Mouse (Mus musculus) kidney, embryonic 16.5 days (tissue): ENCODE measurements around the gene Commd3. TPM values are rescaled to one million over a fixed set of nuclear protein-coding genes. Genes with fewer than 3 reads are reported as not detected.

ENCODE experiments used
- ATAC-seq: fragments of 200-750 bp; cut with Nextera tagmentation; 2 replicates; pipeline ENCODE4 v1.8.0; 2017; ENCODE audit warnings: moderate TSS enrichment; ENCODE audit not compliant: low FRiP score, low TSS enrichment
- H3K27ac ChIP-seq: fragments of 300-500 bp; sonication (generic); 2 replicates; pipeline ENCODE4 v1.5.1; 2014; ENCODE audit warnings: low read length
- H3K27me3 ChIP-seq: fragments of 300-500 bp; sonication (generic); 2 replicates; pipeline ENCODE4 v1.6.1; 2014; ENCODE audit warnings: low read length, control low read depth, mixed read lengths; ENCODE audit not compliant: insufficient read depth
- H3K36me3 ChIP-seq: fragments of 300-500 bp; sonication (generic); 2 replicates; pipeline ENCODE4 v1.6.1; 2014; ENCODE audit warnings: low read length, control low read depth, mixed read lengths; ENCODE audit not compliant: insufficient read depth
- H3K4me1 ChIP-seq: fragments of 300-500 bp; sonication (generic); 2 replicates; pipeline ENCODE4 v1.6.1; 2014; ENCODE audit warnings: low read length, control low read depth, mixed read lengths; ENCODE audit not compliant: insufficient read depth
- H3K4me2 ChIP-seq: fragments of 300-500 bp; sonication (generic); replicated peaks from 2 replicates; pipeline ENCODE4 v1.6.1; 2014; ENCODE audit warnings: low read depth, low read length
- H3K4me3 ChIP-seq: fragments of 300-500 bp; sonication (generic); 2 replicates; pipeline ENCODE4 v1.5.1; 2014; ENCODE audit warnings: mild to moderate bottlenecking, low read length
- H3K9ac ChIP-seq: fragments of 300-500 bp; sonication (generic); replicated peaks from 2 replicates; pipeline ENCODE4 v1.6.1; 2014; ENCODE audit warnings: low read length
- H3K9me3 ChIP-seq: fragments of 300-500 bp; sonication (generic); 2 replicates; pipeline ENCODE4 v1.6.1; 2016; ENCODE audit warnings: low read length, control low read depth
- WGBS: fragments of 180-500 bp; shearing (Covaris S2); extraction: QIAGEN DNeasy Blood & Tissue Kit; methylation state at CpG from one replicate; pipeline ENCODE4 v1.1.7; 2014; 5-methylcytosine and 5-hydroxymethylcytosine counted together
- polyA plus RNA-seq: library from polyadenylated mRNA; unstranded; fragments of >200 nt; fragmentation: Nextera tagmentation; extraction: Ambion mirVana; gene quantifications from 2 replicates; pipeline ENCODE4 v1.2.1, GENCODE M21; 2015

Gene Commd3
- polyA plus RNA-seq, result 204 and 209 TPM in 2 replicates

DNA sequence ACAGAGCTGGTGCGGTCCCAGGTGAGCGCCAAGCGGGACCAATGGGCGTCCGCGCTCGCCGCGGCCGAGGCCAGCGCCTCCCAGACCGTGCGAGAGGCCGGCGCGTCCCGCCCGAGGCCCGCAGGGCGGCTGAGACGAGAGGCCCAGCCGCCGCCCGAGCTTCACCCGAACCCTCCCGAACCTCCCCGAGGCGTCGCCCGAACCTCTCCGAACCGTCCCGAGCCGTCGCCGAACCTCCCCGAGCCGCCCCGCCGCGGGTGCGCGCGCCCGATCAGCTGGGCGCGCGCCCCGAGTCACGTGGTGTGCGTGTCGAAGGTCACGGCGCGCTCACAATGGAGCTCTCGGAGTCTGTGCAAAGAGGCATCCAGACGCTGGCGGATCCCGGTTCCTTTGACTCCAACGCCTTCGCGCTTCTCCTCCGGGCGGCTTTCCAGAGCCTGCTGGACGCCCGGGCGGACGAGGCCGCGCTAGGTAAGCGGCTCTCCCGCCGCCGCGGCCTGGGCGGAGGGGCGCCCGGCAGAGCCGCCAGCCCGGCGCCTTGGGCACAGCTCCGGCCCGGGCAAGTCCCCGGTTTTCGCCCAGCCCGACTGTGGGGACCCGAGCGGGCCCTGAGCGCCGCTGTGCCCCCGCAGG is at the start of gene Commd3:
Gene Commd3 (plus strand): TSS at position 252 of the 633 bp plus-strand sequence.
- Histone ChIP-seq H3K27me3 (no peaks in the 10 kb centered on the region), H3K4me3 (peak within 1 kb of the TSS; percentile 93), H3K36me3 (no peaks in the 10 kb centered on the region), H3K4me2 (peak within 1 kb of the TSS; percentile 84), H3K9me3 (no peaks in the 10 kb centered on the region), H3K9ac (peak within 1 kb of the TSS; percentile 99), H3K4me1 (peaks cover 11% of the 10 kb centered on the region), H3K27ac (peak within 1 kb of the TSS; percentile 99)
- peak; percentile 92 for ATAC-seq
- WGBS, result under 1% methylated on average over 88 of the region's 91 CpGs

DNA sequence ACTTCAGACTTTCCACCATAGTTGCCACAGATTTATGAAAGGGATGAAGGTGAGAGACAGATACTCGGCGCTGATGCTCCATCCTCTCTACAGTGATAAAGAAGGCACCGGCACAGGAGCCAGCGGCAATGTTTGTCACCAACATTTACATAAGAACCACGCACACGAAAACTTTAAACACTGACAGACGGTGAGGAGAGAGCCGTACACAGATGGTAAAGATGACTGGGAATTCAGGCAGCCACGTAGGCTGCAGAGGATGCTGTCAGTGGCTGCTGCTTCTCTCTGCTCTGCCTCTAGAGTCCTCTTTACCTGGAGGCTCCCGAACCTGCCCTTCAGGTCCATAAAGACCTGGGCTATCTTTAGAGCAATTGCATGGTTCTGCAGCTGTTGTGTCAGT is 49.0 kb upstream of the Commd3 start:
- 73% methylated on average over 10 of the region's 10 CpGs for WGBS
- no peaks in the 10 kb centered on the region for H3K4me1 ChIP-seq
- no peak overlapping the region for H3K4me3 ChIP-seq
- no peak overlapping the region for H3K9ac ChIP-seq
- no peaks in the 10 kb centered on the region; the same call in 1 of the 2 replicates for H3K9me3 ChIP-seq
- H3K4me2 ChIP-seq, result no peak overlapping the region
- H3K27me3 ChIP-seq, result no peaks in the 10 kb centered on the region
- no peak for ATAC-seq
- no peak overlapping the region for H3K27ac ChIP-seq
- no peaks in the 10 kb centered on the region for H3K36me3 ChIP-seq

DNA sequence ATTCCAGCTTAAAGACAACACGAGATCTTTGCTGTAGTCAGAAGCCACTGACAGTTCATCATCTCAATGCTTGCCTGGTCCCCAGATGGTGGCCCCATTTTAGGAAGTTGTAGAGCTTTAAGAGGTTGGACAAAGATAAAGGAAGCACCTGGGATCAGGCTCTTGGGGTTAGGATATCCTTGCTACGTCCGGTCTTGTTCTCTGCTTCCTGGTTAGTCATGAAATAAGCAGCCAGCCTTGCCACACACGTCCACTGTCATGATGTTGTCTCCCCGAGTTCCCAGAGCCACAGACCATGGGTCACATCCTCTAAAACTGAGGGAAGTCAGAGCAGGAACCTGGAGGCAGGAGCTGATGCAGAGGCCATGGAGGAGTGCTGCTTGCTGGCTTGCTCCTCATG is 41.6 kb upstream of the Commd3 start:
- ATAC-seq, result no peak
- H3K9me3 ChIP-seq, result no peaks in the 10 kb centered on the region; the same call in 1 of the 2 replicates
- WGBS, result 76% methylated on average over 5 of the region's 5 CpGs

DNA sequence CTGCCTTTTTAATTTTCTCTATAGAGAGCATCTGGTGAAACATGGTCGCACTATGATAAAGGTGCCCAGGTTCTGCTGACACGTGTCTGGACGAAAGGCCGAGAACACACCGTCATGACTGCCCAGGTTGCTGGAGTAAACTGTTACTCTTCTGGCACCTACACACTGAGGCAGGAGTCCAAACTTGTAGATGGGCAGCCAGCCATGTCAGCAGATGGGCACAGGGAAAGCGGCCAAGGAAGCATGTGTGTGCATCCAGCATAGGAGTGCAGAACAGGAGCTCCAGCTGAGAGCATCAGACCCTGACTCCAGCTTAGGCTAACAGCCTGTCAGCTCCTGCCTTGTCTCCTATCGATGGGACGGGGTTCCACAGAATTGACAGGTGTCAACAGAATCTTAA is 37.1 kb upstream of the Commd3 start:
- H3K9me3 ChIP-seq, result peaks cover 8% of the 10 kb centered on the region; the same call in 1 of the 2 replicates
- no peak overlapping the region for H3K4me3 ChIP-seq
- H3K4me2 ChIP-seq, result no peak overlapping the region
- ATAC-seq, result no peak
- no peak overlapping the region for H3K9ac ChIP-seq
- no peak overlapping the region for H3K27ac ChIP-seq
- WGBS, result 87% methylated on average over 8 of the region's 8 CpGs
- no peaks in the 10 kb centered on the region for H3K27me3 ChIP-seq
- no peaks in the 10 kb centered on the region for H3K4me1 ChIP-seq
- no peaks in the 10 kb centered on the region for H3K36me3 ChIP-seq

More for the DNA sequence above, 41.6 kb upstream of the Commd3 start:
- no peak overlapping the region for H3K27ac ChIP-seq
- H3K4me3 ChIP-seq, result no peak overlapping the region
- H3K27me3 ChIP-seq, result no peaks in the 10 kb centered on the region
- no peak overlapping the region for H3K4me2 ChIP-seq
- H3K9ac ChIP-seq, result no peak overlapping the region
- H3K4me1 ChIP-seq, result no peaks in the 10 kb centered on the region
- H3K36me3 ChIP-seq, result no peaks in the 10 kb centered on the region

DNA sequence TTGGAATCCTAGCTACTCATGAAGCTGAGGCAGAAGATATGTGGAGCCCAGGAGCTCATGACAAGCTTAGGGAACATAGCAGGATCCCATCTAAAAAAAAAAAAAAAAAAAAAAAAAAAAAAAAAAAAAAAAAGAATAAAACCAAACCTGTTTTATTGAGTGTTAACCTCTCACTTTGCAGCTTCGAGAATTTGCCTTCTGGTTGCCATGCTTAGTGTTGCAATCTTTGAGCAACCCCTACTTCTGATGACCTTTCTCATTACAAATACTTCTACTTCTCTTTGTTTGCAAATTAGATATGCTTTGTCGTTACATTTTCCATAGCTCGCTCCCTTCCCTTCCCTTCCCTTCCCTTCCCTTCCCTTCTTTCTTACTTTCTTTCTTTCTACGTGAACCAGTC is 23.6 kb upstream of the Commd3 start:
- H3K27ac ChIP-seq, result no peak overlapping the region
- ATAC-seq, result no peak
- no peaks in the 10 kb centered on the region for H3K27me3 ChIP-seq
- no peaks in the 10 kb centered on the region for H3K9me3 ChIP-seq
- H3K4me1 ChIP-seq, result no peaks in the 10 kb centered on the region
- WGBS, result 78% methylated on average over 4 of the region's 4 CpGs
- H3K9ac ChIP-seq, result no peak overlapping the region
- no peak overlapping the region for H3K4me2 ChIP-seq
- H3K36me3 ChIP-seq, result no peaks in the 10 kb centered on the region
- no peak overlapping the region for H3K4me3 ChIP-seq

DNA sequence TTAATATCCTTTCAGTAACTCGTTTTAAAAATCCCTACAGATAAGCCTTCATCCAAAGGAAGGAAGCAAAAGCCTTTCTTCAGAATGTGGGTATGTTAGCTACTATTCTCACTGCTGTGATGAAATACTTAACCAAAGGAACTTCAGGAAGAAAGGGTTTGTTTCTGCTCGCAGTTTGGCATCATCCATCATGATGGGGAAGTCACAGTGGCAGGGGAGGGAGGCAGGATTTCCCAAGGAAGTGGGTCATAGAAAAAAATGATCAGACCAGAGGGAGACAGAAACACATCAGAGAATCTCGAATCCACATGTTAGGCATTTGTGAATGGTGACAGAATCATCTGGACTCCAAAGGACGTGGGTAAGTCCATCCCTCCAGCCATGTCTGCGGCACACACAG is 17.4 kb upstream of the Commd3 start:
- no peak overlapping the region for H3K4me2 ChIP-seq
- WGBS, result 65% methylated on average over 5 of the region's 5 CpGs
- no peaks in the 10 kb centered on the region for H3K36me3 ChIP-seq
- no peak overlapping the region for H3K27ac ChIP-seq
- no peak overlapping the region for H3K9ac ChIP-seq
- H3K27me3 ChIP-seq, result no peaks in the 10 kb centered on the region
- no peak overlapping the region for H3K4me3 ChIP-seq
- no peaks in the 10 kb centered on the region for H3K4me1 ChIP-seq
- no peaks in the 10 kb centered on the region for H3K9me3 ChIP-seq
- ATAC-seq, result no peak

DNA sequence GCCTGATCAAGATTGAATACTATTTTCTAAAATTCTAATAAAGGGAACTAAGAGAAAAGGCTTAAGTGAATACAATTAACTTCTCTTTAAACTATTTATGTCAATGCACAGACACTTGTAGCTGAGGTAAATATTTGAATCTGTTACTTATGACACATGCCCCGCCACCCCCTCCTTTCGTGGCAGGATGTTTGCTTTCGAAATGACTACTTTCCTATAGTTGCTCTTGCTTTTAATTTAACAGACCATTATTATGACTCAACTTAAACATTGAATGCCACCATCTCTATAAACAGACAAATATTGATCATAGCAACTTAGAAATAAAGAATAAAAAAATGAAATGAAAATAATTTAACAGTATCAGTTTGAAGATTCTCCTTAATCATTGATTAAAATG is 8.2 kb upstream of the Commd3 start:
- Histone ChIP-seq H3K9me3 (no peaks in the 10 kb centered on the region), H3K4me1 (no peaks in the 10 kb centered on the region), H3K4me3 (no peak overlapping the region), H3K4me2 (no peak overlapping the region), H3K9ac (no peak overlapping the region), H3K27ac (no peak overlapping the region), H3K36me3 (no peaks in the 10 kb centered on the region), H3K27me3 (no peaks in the 10 kb centered on the region)
- 94% methylated on average over 3 of the region's 3 CpGs for WGBS
- no peak for ATAC-seq

DNA sequence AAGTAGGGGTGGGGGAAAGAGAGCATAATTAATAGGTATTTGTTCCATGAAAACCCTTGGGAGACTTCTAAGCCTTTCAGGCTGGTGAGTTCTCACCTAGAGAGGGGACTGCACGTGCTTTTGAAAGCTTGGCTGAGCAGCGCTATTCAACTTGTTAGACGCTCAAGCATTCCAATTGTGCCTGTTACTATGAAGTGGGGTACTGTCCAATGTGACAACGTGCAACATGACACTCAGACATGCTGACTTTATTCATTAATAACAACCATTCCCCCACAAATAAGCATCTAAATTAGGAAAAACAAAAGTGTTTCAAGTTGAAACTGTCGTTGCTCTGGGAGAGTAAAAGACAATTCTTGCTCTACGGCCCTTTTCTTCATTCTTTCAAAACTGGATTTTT is 1.1 kb upstream of the Commd3 start:
- H3K4me2 ChIP-seq, result no peak overlapping the region
- H3K27me3 ChIP-seq, result no peaks in the 10 kb centered on the region
- no peak overlapping the region for H3K4me3 ChIP-seq
- H3K36me3 ChIP-seq, result no peaks in the 10 kb centered on the region
- H3K9me3 ChIP-seq, result no peaks in the 10 kb centered on the region
- no peak for ATAC-seq
- no peak overlapping the region for H3K9ac ChIP-seq
- H3K27ac ChIP-seq, result no peak overlapping the region
- WGBS, result 32% methylated on average over 6 of the region's 6 CpGs
- peaks cover 11% of the 10 kb centered on the region for H3K4me1 ChIP-seq

DNA sequence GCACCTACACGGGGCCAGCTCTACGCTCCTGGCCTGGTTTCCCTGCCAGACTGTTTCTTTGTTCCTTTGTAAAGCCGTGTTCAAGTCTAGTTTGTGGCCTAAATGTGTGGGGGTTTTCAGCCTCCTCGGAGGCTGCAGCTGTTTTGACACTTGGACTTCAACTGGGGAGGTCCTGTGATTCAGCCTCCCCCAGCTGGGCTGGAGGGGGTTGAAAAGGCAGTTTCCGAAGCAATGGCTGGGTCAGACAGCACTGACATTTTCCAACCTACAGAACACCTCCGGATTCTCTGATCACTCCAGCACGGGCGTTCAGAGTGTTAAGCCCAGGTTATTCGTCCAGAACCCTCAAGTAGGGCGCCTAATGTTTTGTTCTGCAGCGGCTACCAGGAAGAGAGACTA is 581 bp downstream of the Commd3 start:
- Histone ChIP-seq H3K27ac (peak overlapping the region; percentile 99), H3K4me2 (peak overlapping the region; percentile 84), H3K36me3 (no peaks in the 10 kb centered on the region), H3K27me3 (no peaks in the 10 kb centered on the region), H3K9ac (peak overlapping the region; percentile 99), H3K4me1 (peaks cover 11% of the 10 kb centered on the region), H3K9me3 (no peaks in the 10 kb centered on the region), H3K4me3 (peak overlapping the region; percentile 93)
- WGBS, result 2% methylated on average over 11 of the region's 11 CpGs
- ATAC-seq, result no peak

DNA sequence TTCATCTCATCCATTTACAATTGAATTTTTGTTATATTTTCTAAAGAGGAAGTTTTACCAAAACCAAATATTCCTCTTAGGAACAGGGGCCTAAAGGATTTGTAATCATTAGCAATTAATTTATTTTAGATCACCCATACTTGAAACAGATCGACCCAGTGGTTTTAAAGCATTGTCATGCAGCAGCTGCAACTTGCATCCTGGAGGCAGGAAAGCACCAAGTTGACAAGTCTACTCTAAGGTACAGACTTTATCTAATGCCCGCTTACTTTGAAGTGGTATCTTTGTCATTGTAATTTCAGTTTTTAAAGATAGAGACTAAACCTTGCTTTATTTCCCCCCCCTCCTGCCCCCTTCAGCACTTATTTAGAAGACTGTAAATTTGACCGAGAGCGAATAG is 1.6 kb downstream of the Commd3 start:
- no peak for ATAC-seq
- no peak overlapping the region for H3K9ac ChIP-seq
- no peaks in the 10 kb centered on the region for H3K27me3 ChIP-seq
- no peaks in the 10 kb centered on the region for H3K9me3 ChIP-seq
- H3K27ac ChIP-seq, result no peak overlapping the region
- H3K4me1 ChIP-seq, result peaks cover 16% of the 10 kb centered on the region
- H3K4me2 ChIP-seq, result peak overlapping the region; percentile 27; the same call in 1 of the 2 replicates
- H3K36me3 ChIP-seq, result no peaks in the 10 kb centered on the region
- H3K4me3 ChIP-seq, result no peak overlapping the region
- 50% methylated on average over 4 of the region's 4 CpGs for WGBS
